Mouse (Mus musculus) small intestine, adult 2 months (tissue): ENCODE results near the gene Rab33b.

Experiments
- CTCF ChIP-seq: fragments of 200-500 bp; IDR thresholded peaks from 2 replicates; pipeline ENCODE4 v1.5.1; 2012; ENCODE audit warnings: low read depth, mild to moderate bottlenecking, control low read depth, inconsistent platforms, low read length, moderate library complexity, mixed read lengths; ENCODE audit not compliant: insufficient replicate concordance, insufficient read length; ENCODE audit errors: extremely low read depth
- POLR2A ChIP-seq: fragments of 200-500 bp; IDR thresholded peaks from 2 replicates; pipeline ENCODE4 v1.6.1; 2012; ENCODE audit warnings: low read depth, mild to moderate bottlenecking, control low read depth, inconsistent platforms, low read length, moderate library complexity

- no peak for TF ChIP-seq CTCF
- TF ChIP-seq POLR2A: no peak
Observed at GRCm38 (mm10) chr3:51526891-51527290, 43.2 kb downstream of the Rab33b start.
